Mouse (Mus musculus) adrenal gland (tissue): Measurements from ENCODE around the gene Itga10.
"Not testable (repeated sequence)": the region's sequence is repeated elsewhere in the genome, so short reads cannot be mapped to it uniquely, and the experiment has no call there.

Experiments
- intact Hi-C: fragments of 180-260 bp; cut with DNase I; formaldehyde crosslinking; loops from one replicate; pipeline ENCODE4 v1.15.1; 2025
- long read RNA-seq, 2 experiments: library from polyadenylated mRNA; unstranded; transcript quantifications; one replicate each; pipeline ENCODE4 v2.0.0; 2020; ENCODE audit warnings: borderline replicate concordance in 1 of 2; ENCODE audit not compliant: insufficient replicate concordance in 1 of 2

The Itga10 gene
- long read RNA-seq, experiment 1: 0 reads
- long read RNA-seq, experiment 2: 0 reads

DNA sequence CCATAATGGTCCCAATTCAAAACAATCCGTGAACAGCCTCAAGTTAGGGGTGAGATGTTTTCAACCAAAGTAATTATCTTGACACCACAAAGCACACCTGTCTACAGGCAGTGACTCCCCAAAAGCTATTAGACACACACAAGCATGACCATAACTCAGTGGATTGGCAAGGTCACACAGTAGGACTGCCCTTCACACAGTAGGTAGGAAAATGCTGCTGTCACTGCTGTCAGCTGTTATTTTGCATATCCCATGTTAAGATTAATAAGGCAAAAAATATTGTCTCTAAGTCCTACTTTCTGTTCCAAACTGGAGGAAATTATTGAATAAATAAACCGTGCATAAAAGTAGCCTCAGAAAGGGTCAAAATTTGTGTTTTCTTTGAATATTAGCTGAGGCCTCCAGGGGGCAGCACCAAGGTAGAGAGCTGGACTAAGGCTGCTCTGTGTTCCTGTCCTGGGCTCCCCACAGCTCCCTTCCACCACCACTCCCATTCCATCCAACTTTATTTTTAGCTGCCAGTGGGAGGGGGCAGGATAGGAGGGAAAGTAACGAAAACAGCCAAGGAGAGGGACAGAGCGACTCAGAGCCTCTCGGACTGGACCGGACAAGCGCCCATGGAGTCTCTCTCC is at the start of gene Itga10:
Gene Itga10 (plus strand): TSS at position 567 of the 632 bp plus-strand sequence.
- intact Hi-C loops: loop anchor here (10.0 kb wide), 1 partner anchor 60 kb away; the partner anchor contains the start of gene Nudt17

DNA sequence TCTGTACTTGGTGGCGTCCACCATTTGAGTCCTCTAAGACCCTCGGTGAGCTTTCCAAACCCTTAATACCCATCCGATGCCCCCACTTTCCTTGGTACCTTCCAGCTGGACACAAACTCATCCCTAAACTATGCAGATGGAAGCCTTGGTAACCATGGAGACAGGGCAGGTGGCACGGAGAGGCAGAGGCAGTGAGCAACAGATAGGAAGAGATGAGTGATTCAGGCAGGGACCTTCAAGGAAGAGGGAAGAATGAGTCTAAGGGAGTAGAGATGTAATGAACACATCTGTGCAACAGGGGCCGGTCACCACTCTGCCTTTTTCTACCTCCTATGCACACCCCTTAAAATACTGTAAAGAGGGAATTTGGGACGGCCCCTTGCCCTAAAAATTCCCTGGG is 49.7 kb upstream of the Itga10 start:
- intact Hi-C loops: loop anchor here (5.0 kb wide), 1 partner anchor 42 kb away; the partner anchor contains the start of genes Gm42957 and Pex11b

DNA sequence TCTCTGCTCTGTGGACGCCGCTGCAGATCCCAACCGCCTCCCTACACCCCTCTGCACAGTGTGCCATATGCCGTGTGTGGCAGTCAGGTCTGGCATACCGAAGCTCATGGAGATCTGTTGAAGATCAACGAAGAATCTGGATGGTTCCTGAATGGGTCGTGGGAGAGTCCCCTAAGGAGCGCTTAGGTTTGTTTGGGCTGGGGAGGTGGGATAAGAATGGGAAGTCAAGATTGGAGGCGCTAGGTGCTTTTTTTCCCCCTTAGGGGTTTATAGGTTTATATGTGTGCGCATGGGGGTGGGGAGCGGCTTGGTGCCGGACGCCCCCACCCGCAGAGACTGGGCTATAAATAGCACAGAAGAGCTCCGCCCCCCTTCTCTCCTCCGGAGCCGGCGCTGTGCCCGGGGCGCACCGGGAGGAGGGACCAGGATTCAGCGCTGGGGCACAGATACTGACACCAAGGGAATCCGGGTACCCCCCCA is 49.1 kb upstream of the Itga10 start, which contains the start of gene Ankrd34a:
Gene Ankrd34a (plus strand): TSS at position 409 of the 480 bp plus-strand sequence.
- intact Hi-C loops: loop anchor here (5.0 kb wide), 1 partner anchor 41 kb away; the partner anchor contains the start of genes Gm42957 and Pex11b

DNA sequence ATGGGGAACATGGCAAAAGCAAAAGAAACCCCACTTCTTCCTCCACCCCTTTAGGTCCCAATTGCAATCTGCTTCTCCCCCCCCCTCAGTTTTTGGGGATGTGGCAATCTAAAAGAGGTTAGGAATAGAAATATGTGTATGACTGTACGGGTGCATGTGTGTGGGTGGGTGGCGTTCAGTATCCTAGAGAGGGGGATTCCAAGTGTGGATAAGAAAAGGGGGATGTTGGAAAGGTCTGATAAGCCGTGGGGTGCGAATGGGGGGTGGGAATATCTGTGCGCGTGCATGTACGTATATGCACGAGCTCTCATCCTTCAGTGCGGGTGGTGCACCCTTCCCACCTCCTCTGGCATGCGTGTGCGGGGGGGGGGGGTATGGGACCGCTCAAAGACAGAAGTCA is 48.5 kb upstream of the Itga10 start:
- intact Hi-C loops: loop anchor here (5.0 kb wide), 1 partner anchor 40 kb away; the partner anchor contains the start of genes Gm42957 and Pex11b

DNA sequence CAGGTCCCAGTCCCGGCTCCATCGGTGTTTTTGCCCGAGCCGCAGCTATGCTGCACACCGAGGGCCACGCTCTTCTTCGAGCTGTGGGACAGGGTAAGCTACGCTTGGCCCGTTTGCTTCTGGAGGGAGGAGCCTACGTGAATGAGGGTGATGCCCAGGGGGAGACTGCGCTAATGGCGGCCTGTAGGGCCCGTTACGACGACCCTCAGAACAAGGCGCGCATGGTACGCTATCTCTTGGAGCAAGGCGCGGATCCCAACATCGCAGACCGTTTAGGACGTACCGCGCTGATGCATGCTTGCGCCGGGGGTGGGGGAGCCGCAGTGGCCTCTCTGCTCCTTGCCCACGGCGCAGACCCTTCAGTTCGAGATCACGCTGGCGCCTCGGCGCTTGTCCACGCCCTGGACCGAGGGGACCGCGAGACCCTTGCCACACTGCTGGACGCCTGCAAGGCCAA is 47.9 kb upstream of the Itga10 start:
- intact Hi-C loops: loop anchor here (5.0 kb wide), 1 partner anchor 40 kb away; the partner anchor contains the start of genes Gm42957 and Pex11b

DNA sequence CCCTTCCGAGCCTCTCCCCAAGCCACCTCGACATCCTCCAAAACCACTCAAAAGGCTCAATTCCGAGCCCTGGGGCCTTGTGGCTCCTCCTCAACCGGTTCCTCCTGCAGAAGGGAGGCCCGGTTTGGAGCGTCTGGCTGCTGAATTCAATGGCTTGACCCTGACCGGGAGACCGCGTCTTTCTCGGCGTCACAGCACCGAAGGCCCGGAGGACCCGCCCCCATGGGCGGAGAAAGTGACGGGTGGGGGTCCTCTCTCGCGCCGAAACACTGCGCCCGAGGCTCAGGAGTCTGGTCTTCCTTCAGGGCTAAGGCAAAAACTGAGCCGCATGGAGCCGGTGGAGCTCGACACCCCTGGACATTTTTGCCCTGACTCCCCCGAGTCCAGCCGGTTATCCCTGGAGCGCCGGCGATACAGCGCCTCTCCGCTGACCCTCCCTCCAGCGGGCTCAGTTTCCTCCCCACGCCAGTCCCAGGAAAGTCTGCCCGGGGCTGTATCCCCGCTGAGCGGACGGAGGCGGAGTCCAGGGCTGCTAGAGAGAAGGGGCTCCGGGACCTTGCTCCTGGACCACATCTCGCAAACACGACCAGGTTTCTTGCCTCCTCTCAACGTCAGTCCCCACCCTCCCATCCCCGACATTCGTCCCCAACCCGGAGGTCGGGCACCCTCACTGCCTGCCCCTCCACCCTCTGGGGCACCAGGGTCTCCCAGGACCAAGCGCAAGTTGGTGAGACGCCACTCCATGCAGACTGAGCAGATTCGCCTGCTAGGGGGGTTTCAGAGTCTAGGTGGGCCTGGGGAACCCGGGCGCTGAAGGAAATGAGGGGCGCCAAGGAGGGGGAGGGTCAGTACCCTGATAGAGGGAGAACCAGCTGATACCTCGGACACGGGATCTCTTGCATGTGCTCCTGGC is 47.0 kb upstream of the Itga10 start:
- intact Hi-C loops: loop anchor here (5.0 kb wide), 1 partner anchor 39 kb away; the partner anchor contains the start of genes Gm42957 and Pex11b

DNA sequence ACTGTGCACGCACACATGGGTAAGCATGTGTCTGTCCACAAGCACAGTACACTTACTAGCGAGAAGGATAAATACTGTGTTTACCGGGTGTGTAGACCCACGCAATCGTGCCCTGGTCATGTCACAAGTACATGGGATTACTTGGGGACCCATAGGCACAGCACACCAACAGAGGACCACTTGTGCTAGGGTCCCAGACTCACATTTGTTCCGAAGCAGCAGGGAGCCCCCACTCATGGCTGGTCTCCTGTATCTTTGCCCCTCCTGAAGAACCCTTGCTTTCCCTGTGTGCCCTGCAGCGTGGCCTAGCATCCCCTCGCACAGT is 46.4 kb upstream of the Itga10 start:
- intact Hi-C loops: loop anchor here (5.0 kb wide), 1 partner anchor 38 kb away; the partner anchor contains the start of genes Gm42957 and Pex11b

DNA sequence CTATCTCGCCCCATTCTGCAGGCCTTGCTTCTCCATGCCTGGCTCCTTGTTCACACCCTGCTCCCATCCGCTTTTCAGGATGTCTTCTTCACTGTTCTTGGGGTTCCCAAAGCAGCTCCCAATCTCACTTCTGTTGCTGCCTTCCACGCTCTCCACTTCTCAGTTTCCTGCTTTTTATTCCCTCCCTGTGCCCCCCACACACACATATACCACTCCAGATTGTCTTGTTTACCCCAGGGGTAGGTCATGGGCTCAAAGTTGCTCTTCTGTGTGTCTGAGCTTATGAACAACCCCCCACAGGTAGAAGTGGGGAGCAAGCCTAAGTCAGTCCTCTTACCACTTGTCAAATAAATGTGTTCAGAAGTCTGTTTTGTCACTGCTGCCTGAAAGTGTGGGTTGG is 46.0 kb upstream of the Itga10 start:
- intact Hi-C loops: loop anchor here (5.0 kb wide), 1 partner anchor 38 kb away; the partner anchor contains the start of genes Gm42957 and Pex11b

DNA sequence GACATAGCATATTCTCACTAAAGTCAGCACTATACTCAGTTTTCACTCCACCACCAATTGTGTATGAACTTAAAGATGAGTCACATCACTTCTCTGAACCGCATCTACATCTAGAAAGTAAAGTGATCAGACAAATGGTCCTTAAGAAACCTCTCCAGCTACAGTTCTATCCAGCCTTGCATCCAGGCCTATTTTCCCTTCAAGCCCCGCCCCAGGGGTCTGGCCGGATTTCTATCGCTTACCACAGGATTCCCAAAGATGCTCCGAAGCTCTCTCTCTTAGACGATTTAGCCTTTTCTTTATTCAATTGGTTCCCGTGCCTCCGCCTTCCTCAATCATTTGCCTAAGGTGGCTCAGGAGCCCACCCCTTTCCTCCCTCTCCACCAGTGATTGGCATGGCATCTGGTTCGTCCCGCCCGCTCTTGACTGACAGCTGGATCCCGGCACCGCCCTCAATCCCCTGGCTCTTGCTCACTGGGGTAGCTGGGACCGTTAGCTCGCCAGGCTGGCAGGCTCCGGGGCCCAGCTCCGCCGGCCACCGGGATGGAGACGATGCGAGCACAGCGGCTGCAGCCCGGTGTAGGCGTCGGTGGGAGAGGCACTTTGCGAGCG is 44.6 kb upstream of the Itga10 start, which contains the start of gene Lix1l:
Gene Lix1l (plus strand): TSS at position 511 of the 612 bp plus-strand sequence.
- intact Hi-C loops: no loop called here

DNA sequence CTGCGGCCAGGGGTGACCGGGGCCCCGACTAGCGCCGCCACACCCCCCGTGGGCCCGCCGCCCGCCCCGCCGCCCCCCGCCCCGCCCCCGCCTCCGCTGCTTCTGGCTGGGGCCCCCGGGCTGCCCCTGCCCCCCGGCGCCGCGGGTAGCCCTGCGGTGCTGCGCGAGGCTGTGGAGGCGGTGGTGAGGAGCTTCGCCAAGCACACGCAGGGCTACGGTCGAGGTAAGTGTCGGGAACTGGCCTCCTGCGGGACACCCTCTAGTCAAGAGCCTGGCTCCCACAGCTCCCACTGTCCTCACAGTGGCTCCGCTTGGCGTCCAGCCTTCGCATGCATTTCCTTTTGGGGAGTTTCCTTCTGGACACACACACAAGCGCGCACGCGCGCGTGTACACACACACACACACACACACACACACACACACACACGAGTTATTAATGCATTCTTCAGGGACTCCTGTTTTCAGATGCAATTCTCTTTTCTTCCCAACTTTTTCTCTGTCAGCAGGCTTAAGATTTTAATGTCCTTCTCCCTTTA is 44.1 kb upstream of the Itga10 start:
- intact Hi-C loops: no loop called here

DNA sequence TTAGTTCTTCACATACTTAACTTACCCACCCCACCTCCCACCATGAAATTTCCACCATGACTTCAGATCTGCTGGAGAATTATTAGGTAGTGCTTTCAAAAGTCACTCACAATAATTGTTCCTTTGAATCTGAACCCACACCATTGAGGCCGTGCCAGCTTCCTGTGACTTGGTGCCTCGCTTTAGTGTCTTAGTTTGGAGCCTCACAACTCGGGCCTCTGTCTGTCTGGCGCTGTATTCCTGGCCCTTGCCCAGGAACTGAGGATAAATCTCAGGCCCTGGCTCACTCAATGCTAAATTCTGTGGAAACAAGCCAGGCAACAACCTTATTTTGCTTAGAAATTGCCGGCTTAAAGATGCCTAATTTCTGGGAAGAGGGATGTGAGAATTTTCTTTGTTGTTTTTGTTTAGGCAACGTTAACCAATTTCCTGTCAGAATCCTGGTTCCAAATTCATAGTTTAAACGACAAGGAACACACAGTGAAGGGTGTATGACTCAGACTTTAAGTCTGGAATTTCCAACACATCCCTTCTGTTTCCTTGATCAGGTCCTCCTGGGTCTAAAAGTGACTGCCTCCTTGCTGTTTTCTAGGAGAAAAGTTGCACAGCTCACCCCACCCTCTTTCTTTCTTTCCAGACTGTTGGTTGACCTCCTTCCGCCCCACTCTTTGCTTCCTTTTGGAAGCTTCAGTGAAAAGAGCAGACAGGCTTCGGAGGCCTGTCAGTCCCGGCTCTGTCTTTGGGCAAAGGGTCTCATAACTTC is 43.3 kb upstream of the Itga10 start:
- intact Hi-C loops: no loop called here

DNA sequence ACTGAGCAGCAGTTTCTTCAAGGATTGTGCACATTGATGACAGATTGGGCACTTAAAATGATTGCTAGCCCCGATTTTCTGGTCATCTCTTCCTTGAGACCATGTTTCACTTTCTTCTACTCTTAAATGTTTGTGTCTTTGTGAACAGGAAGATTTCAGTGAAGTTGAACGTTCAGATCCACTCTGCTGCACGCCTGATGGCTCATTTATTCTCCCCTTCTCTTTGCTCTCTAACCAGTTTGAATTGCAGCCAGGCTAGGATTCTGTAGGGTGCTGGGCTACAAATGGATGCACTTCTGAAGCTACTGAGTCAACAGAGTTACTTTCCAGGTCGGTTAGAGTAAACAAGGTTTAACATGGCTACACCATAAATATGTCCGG is 42.7 kb upstream of the Itga10 start:
- intact Hi-C loops: no loop called here

DNA sequence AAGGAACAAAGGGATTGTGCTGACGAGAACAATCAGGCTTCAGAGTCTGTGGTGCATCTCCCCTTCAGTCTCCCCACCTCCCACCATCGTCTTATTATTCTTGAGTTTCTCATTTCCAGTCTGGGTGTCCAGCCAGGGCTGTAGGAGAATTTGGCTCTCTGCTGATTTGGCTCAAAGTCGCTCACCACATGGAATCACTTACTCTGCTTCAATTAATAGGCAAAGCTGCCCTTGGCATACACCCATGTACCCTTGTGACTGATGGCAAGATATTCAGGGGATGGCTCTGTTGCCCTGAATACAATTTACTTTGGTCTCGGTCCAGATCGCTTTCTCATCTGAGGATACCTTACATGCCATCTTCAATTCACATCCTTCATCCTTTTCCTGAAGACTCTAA is 42.1 kb upstream of the Itga10 start:
- intact Hi-C loops: no loop called here

DNA sequence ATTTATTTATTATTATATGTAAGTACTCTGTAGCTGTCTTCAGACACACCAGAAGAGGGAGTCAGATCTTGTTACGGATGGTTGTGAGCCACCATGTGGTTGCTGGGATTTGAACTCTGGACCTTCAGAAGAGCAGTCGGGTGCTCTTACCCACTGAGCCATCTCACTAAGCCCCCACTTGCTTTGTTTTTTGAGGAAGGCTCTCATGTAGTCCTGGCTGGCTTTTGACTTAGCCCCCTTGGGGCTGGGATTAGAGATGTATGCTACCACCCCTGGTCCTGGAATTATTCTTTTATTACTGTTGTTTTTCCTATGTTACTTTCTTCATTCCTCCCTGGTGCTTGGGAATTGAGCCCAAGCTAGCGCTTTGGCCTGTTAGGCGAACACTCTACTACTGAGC is 39.4 kb upstream of the Itga10 start:
- intact Hi-C loops: not testable (repeated sequence)

DNA sequence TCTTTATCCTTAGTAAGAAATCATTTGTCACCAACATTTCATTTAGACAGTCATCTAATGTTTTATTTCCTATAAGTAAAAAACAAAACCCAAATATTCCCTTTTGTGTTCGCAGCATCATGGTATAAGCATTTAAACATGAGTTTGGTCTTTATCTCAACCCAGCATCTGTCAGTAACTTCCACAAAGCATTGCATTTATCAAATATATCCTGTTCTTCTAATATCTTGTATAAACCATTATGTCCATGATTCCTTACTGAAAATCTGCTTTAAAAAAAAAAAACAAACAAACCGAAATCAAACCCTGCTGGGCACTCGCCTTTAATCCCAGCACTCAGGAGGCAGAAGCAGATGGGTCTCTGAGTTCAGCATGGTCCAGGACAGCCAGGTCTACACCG is 38.8 kb upstream of the Itga10 start:
- intact Hi-C loops: no loop called here

DNA sequence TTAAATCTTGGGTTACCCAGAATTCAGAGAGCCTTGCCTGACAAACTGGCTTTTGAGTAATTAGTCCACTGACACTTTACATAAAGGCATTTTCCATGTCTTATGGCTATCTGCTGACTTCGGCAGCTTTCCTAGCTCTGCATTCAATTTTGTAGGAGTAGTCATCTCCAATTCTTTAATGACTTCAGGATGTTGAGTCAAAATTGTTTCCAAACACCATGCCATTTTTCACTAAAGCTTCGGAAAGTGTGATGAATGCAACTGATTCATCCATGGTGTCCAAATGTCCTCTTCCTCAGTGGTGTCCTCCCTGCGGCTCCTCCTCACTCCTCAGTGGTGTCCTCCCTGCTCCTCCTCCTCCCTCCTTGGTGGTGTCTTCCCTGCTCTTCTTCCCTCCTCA is 27.4 kb upstream of the Itga10 start:
- intact Hi-C loops: no loop called here

DNA sequence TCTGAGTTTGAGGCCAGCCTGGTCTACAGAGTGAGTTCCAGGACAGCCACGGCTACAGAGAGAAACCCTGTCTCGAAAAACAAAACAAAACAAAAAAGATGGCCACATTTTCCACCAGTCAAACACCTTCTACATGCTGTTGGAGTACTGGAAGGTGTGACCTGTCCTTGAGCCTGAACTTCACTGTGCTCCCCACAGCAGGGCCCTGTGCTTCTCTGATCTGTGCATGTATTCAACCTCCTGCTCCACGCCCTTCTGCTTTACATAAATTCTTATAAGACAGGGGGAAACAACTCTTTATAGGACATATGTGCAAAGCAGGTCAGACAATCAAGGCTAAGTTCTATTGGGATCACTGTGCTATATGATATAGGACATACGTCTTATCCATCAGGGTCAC is 22.2 kb upstream of the Itga10 start:
- intact Hi-C loops: no loop called here

DNA sequence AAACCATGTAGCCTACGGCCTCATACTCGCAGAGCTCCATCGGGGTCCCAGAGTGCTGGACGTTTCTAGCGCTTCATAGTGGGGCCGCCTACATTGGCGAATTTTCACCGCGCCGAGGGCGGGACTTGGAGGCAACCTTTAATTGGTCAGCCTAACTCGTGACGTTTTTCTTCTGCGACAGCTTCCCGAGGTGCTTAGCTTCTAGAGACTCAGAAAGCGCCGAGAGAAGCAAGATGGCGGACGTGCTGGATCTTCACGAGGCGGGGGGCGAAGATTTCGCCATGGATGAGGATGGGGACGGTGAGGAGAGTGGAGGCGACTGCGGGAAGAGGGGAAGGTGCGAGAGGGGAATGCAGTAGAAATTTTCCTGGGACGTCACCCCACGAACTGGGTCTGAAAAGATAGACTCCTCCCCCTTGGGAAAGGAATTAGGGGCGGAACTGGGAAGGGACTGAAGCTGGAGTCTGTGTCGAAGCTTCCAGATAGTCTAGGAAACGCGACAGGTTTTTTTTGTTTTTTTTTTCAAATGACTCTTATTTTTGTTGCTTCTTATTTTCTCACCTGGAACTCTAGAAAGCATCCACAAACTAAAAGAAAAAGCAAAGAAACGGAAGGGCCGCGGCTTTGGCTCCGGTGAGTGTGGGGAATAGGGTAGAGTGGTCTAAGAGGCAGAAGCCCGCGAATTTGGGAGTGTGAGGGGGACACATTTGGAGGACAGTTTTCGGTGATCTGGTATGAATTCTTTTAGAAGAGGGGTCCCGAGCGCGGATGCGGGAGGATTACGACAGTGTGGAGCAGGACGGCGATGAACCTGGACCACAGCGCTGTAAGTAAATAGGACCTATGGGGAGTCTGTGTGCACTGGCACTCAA is 15.4 kb upstream of the Itga10 start, which contains the start of gene Rbm8a:
Gene Rbm8a (plus strand): TSS at position 205 of the 872 bp plus-strand sequence.
- intact Hi-C loops: no loop called here

DNA sequence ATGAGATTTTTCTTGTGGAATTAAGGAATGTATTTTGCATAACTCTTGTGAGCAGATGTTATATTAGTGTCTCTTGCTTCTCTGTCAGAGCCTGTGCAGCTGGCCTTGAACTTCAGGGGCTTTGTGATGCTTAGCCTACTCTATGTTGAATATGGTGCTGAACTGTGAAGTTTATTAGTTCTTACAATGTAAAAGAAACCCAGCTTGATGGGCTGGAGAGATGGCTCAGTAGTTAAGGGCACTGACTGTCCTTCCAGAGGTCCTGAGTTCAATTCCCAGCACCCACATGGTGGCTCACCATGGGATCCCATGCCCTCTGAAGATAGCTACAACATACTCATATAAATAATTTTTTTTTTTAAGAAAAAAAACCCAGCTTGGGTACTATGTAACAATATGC is 13.3 kb upstream of the Itga10 start:
- intact Hi-C loops: no loop called here
